Mouse (Mus musculus) kidney, adult 11 months (tissue): Measurements from ENCODE around the gene A930004D18Rik.

Source experiments
- DNase-seq: peaks from one replicate; pipeline ENCODE4 v3.0.0; 2022

A930004D18Rik gene

DNA sequence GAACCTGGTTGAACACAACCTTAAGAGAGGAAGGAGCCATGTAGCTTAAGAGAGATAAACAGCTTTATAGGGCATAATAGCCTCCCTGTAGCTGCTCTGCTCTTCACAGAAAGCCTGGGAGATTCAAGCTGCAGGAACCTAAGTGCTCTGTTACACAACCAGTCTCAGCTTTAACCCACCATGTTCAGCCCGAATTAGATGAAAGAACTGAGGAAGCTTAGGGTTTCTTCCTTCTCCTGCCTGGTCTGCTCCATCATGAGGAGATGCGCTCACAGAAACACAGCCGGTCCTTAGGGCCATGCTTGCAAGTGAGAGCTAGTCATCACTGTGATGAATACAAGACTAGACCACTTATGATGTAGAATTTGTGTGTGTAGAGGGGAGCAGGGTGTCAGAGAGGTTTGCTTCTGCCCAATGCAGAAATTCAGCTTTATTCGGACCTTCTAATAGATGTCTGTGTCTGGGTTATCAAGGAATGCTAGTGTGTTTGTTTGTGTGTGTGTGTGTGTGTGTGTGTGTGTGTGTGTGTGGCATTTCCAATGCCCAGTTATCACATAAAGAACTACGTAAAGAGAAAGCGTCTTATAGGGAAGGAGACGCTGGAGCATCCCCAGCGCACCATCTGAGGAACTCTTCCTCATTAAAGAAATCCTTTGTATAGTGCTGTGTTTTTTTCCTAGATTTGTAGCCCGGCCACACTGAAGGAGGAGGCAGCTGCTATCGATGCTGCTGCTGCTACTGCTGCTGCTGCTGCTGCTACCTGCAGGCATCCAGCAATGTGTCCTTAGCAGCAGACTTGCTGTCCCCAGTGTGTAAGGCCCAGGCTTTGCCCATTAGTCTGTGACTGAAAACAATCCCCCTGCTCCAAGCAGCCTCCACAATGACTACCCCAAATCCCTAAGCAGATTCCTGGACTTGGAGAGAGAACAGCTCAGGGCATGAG is 4.1 kb downstream of the A930004D18Rik start:
- no peak for DNase-seq

- peak; percentile 64 for DNase-seq
These were observed 5.0 kb downstream of the A930004D18Rik start for GRCm38 (mm10) chr2:18032538-18032895.

DNA sequence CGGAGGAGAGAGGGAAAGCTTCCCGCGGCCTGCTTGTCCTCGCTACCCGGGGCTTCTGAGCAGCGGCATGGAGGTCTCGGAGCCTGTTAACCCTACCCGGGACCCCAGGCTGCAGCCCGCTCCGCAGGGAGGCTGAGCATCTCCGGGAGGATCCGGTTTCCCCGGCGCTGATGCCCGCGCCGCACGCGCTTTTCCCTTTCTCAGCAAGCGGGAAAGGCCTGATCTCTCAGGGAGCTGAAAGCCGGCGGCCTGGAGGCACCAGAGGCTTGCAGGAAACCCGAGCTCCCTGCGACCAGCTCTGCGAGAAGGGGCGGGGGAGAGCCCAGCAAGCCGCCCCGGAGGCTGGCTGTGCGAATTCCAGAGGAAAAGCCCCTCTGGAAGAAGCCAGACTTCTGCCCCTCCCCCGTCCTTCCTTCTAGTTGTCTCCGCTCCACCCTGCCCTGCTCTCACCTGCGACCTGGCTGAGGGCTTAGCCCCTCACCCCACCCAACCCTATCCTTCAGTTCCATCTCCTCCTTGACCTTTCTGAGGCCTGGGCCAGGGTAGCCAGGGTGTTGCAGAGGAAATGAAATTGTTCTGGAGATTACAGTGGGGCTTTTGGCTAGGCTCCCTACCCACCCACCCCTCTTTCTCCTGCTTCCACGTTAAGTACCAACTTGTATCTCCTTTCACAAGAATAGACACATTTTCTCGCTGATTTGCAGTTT is 5.6 kb downstream of the A930004D18Rik start:
- DNase-seq, result peak; percentile 45

- DNase-seq, result peak; percentile 48
These were observed 6.2 kb downstream of the A930004D18Rik start for GRCm38 (mm10) chr2:18031271-18031821.

- no peak for DNase-seq
These were observed 7.0 kb downstream of the A930004D18Rik start for GRCm38 (mm10) chr2:18030581-18030980.

- DNase-seq, result no peak
These were observed 7.9 kb downstream of the A930004D18Rik start for GRCm38 (mm10) chr2:18029656-18030055.

- DNase-seq, result peak; percentile 96
These were observed 9.2 kb downstream of the A930004D18Rik start for GRCm38 (mm10) chr2:18028140-18029021.

GRCm38 (mm10) chr2:18027448-18028139 is 9.9 kb downstream of the A930004D18Rik start:
- DNase-seq, result peak; percentile 96

DNA sequence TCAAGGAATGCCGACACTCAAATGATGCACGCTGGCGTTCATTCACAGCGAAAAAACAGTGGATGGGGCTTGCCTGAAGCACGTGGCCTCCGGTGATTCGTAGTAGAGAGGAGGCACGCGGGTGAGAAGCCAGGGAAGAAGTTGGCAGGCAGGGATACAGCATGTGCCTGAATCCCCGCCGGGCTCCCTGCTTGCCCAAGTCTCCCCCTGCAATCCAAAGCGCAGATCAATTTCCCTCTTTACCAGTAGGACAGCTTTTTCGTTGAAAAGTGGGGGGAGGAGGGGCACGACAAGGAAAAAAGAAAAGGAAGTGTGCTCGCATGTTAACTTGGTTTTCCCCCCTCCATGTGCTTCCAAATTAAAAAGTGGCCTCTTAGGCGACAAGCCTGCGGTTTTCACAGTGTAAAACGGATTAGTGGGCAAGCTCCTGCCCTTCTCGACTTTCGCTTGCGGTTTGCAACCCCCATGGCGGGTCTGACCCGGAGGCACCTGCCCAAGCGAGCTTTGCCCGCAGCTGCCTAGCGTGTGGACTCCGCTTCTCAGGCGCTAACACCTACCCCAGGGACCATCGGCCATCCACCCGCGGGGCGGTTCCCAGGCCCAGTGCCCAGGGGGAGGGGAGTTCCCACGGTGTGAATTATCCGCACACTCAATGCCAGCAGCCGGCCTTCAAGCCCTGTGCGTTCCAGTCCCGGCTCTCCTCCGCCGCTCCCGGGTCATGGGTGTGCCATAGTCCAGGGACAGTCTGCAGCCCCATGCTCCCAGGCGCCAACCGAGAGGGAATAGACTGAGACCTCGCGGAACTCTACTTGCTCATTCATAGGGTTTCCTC is 11.2 kb downstream of the A930004D18Rik start:
- peak; percentile 86 for DNase-seq

DNA sequence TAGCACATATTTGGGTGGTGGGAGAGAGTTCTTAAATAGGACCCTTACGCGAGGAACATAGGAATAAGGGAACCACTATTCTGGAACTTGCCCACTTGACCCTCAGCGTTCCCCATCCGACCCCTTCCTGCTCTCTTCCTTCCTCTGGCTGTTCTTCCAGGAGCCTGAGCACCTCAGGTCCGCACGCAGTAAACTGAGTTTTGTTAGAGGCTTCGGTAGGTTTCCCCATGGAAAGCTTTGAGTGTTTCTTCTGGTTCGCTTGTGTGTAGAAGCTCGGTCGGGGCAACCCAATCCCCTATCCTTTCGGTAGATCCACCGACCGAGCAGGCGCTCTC is 11.8 kb downstream of the A930004D18Rik start:
- no peak for DNase-seq

DNA sequence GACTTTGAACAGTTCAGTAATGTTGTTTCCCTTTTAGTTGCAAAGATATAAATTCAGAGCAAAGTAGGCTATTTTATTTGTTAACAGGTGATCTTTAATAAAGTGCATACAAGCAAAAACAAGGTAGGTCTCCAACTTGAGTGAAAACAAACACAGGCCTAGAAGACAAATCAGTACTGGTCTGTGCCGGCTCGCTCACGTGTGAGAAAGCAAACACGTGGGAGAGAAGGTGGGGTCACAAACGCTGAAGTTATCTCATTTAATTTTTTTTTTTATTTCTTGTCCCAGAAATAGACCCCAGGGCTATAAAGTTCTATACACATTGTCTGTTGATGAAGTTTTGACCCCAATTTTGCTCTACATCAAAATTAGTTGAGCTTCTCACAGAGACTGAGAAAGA is 12.4 kb downstream of the A930004D18Rik start:
- no peak for DNase-seq

DNA sequence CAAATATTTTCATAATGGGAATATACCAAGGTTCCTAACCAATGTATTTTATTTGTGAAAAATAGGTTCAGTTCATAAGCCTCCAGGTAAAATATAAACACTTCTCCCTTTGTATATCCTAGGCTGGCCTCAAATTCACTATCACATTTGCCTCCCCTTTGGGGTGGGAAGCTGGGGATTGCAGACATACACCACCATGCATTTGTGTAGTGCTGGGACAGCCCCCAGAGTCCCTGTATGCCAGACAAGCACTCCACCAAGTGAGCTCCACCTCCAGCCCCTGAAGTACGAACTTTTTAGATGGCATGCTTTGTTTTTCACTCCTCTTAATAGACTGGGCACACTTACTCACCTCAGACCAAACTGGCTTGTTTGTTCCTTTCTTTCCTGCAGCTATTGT is 14.7 kb downstream of the A930004D18Rik start:
- DNase-seq, result no peak

- DNase-seq, result no peak
These were observed 18.4 kb downstream of the A930004D18Rik start for GRCm38 (mm10) chr2:18019122-18019521.

- DNase-seq, result no peak
These were observed 20.2 kb downstream of the A930004D18Rik start for GRCm38 (mm10) chr2:18017321-18017720.

DNA sequence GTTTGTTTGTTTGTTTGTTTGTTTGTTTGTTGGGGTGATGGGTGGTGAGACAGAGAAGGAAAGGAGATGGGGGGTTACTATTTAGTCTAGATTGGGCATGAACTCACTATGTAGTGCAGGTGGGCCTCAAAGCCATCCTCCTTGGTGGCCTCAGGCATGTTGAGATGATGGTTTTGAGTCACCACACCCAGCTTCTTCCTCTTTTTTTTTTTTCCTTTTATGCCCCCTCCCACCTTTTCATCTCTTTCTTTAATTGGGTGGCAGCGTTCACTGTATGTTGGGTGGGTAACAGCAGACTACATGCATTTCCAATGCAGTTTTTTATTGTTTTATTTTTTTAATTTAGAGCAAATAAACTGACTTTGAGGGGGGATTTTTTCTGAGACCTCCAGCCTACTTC is 20.9 kb downstream of the A930004D18Rik start:
- no peak for DNase-seq

GRCm38 (mm10) chr2:18015581-18015980 is 22.0 kb downstream of the A930004D18Rik start:
- DNase-seq, result no peak

- DNase-seq, result no peak
These were observed 24.7 kb downstream of the A930004D18Rik start for GRCm38 (mm10) chr2:18012866-18013265.

DNA sequence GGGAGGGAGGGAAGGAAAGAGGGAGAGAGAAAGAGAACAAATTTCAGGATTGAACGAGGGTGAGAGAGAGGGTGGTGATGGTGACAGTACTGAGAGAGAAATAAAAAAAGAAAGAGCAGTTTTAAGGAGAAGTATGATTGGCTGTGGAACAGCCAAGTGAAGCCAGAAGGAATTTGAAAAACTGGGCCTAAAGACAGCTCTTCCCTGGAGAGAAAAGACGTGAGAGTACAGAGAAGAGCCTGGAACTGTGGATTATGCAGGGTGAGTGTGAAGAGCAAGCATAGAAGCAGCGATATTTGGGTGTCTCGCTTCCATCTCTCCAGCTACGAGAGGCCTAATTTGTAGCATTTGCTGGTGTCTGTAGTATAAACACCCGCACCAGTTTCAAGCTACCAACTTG is 26.3 kb downstream of the A930004D18Rik start:
- DNase-seq, result no peak

DNA sequence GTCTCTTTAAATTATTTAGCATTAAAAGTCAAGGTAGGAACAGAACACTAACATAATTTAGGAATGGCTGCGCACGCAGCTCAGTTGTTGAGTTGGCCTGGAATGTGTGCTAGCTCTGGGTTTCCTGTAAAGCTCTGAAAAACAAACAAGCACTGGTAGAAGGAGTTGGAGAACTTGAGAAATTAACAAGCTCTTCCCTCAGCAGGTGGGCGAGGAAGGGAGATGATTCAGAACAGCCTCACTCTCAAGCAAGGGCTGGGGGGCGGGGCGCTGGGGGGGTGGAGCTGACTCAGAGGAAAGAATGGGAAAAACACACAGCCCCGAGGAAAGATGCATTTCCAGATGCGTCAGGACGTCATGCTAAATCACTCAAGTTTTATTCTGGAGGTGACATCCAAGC is 32.4 kb downstream of the A930004D18Rik start:
- DNase-seq, result no peak

DNA sequence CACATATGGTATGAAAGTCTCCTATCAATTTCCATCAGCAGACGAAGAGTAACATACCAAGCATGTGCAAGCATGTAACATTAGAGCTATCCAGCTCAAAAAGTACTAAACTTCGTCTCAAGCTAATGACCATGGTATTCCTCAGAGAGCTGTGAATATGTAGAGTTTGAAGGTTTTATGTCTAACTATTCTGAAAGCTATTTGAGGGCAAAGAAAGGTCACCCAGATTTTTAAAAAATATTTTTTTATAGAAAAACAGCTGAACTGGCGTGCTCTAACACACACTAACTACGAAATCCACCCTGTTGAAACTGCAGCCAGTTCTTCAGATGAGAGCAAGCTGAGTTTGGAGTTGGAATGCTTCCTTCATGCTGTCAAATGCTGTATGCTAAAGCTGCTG is 33.3 kb downstream of the A930004D18Rik start:
- DNase-seq, result peak; percentile 6

- DNase-seq, result no peak
These were observed 35.2 kb downstream of the A930004D18Rik start for GRCm38 (mm10) chr2:18002306-18002705.
